Mouse (Mus musculus) heart, adult 2 months (tissue): Measurements from ENCODE around the gene Timm13. TPM values are rescaled to one million over a fixed set of nuclear protein-coding genes. Genes with fewer than 3 reads are reported as not detected.

Experiments used
- DNase-seq, 2 experiments: peaks; one replicate each; pipeline ENCODE4 v3.0.0; 2021
- H3K27ac ChIP-seq: fragments of 200-600 bp; 2 replicates; pipeline ENCODE4 v1.8.1; 2022
- H3K27me3 ChIP-seq: fragments of 200-500 bp; 2 replicates; pipeline ENCODE4 v1.6.1; 2012; ENCODE audit warnings: mild to moderate bottlenecking, low read length, inconsistent platforms, mixed read lengths; ENCODE audit not compliant: control insufficient read depth, insufficient read depth
- H3K36me3 ChIP-seq: fragments of 200-500 bp; 2 replicates; pipeline ENCODE4 v1.6.1; 2012; ENCODE audit warnings: low read length, inconsistent platforms; ENCODE audit not compliant: control insufficient read depth, insufficient read depth
- H3K4me1 ChIP-seq: fragments of 200-500 bp; 2 replicates; pipeline ENCODE4 v1.6.1; 2011; ENCODE audit warnings: low read length; ENCODE audit not compliant: control insufficient read depth, insufficient read depth
- H3K4me3 ChIP-seq: fragments of 200-600 bp; 2 replicates; pipeline ENCODE4 v1.8.1; 2022
- H3K79me2 ChIP-seq: fragments of 200-500 bp; replicated peaks from 2 replicates; pipeline ENCODE4 v1.6.1; 2012; ENCODE audit warnings: mild to moderate bottlenecking, inconsistent platforms, low read length, moderate library complexity, mixed read lengths; ENCODE audit not compliant: control insufficient read depth, insufficient read depth
- H3K9ac ChIP-seq: fragments of 200-500 bp; 2 replicates; pipeline ENCODE4 v1.6.1; 2012; ENCODE audit warnings: low read depth, mild to moderate bottlenecking, control low read depth, inconsistent platforms, low read length, mixed read lengths
- CTCF ChIP-seq: fragments of 200-600 bp; IDR thresholded peaks from 2 replicates; pipeline ENCODE4 v1.8.1; 2022; ENCODE audit warnings: antibody characterized with exemption, mild to moderate bottlenecking, moderate library complexity
- EP300 ChIP-seq: fragments of 200-500 bp; IDR thresholded peaks from 2 replicates; pipeline ENCODE4 v1.6.1; 2011; ENCODE audit warnings: low read depth, low read length, control low read depth; ENCODE audit not compliant: insufficient read depth
- POLR2A ChIP-seq: fragments of 200-500 bp; IDR thresholded peaks from 2 replicates; pipeline ENCODE4 v1.6.1; 2011; ENCODE audit warnings: mild to moderate bottlenecking, low read depth, low read length, control low read depth; ENCODE audit not compliant: insufficient read depth
- WGBS: fragments of 180-500 bp; shearing (Covaris S2); methylation state at CpG from one replicate; pipeline ENCODE4 v1.1.7; 2018; 5-methylcytosine and 5-hydroxymethylcytosine counted together
- intact Hi-C: fragments of 180-260 bp; cut with DNase I; formaldehyde crosslinking; loops from one replicate; pipeline ENCODE4 v1.15.1; 2025
- polyA plus RNA-seq: library from polyadenylated mRNA; depleted of rRNA; stranded (reverse); fragments of >200 nt; gene quantifications from 2 replicates; pipeline ENCODE4 v1.2.3, GENCODE M21; 2012; rRNA removed
- total RNA-seq, 2 experiments: library from RNA; stranded (reverse); gene quantifications; 2 replicates each; pipeline ENCODE4 v1.2.3; 2021

Timm13 gene
- total and polyA plus RNA-seq, 3 experiments = 126 to 188 (median 133) TPM

DNA sequence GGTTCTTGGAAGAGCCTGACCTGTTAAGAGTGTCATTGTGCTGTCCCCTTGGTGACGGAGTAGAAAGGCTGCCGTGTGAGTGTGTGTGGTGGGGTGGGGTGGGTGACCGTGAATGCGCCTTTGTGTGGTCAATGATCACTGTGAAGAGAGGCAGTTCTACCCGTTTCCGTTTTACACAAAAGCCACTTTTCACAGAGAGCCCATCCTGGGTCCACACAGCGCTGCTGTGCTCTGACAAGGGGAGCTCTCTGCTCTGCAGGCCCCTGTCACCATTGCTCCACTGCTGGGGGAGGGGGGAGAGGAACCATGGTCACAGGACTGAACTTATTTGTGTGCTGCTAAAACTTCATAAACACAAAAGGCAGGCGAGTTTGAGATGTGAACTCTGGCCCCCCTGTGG is 43.4 kb downstream of the Timm13 start:
- Histone ChIP-seq H3K79me2 (peaks cover 1% of the 10 kb centered on the region; the same call in 1 of the 2 replicates), H3K36me3 (no peaks in the 10 kb centered on the region), H3K9ac (no peak overlapping the region), H3K4me3 (no peak overlapping the region), H3K27ac (no peak overlapping the region), H3K4me1 (peaks cover 6% of the 10 kb centered on the region), H3K27me3 (no peaks in the 10 kb centered on the region)
- intact Hi-C loops = no loop called here
- WGBS = 81% methylated on average over 8 of the region's 8 CpGs
- DNase-seq = no peak
- TF ChIP-seq CTCF (no peak), POLR2A (no peak), EP300 (no peak)

DNA sequence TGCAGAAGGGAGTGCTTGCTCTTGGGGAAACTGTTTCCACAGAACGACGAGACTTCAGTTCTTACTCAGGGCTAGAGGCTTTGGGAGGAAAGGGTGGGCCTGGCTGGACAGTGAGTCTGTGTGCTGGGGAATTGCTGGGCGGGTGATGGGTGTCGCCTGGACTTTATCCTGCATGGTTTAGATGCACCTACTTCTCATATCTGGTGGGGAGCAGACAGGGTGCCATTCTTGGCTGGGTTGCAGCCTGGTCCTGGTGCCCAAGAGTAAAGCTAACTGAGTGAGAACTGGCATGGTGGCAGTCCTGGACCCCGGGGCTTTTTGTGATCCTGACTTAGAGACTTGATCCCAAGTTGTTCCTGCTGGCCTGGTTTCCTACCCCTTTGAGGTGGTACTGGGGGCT is 43.9 kb downstream of the Timm13 start:
- intact Hi-C loops = no loop called here
- H3K4me3 ChIP-seq = no peak overlapping the region
- H3K4me1 ChIP-seq = peaks cover 6% of the 10 kb centered on the region
- H3K79me2 ChIP-seq = peaks cover 1% of the 10 kb centered on the region; the same call in 1 of the 2 replicates
- no peaks in the 10 kb centered on the region for H3K27me3 ChIP-seq
- no peak overlapping the region for H3K27ac ChIP-seq
- TF ChIP-seq POLR2A = no peak
- no peaks in the 10 kb centered on the region for H3K36me3 ChIP-seq
- WGBS = 79% methylated on average over 5 of the region's 5 CpGs
- no peak overlapping the region for H3K9ac ChIP-seq
- no peak for DNase-seq

DNA sequence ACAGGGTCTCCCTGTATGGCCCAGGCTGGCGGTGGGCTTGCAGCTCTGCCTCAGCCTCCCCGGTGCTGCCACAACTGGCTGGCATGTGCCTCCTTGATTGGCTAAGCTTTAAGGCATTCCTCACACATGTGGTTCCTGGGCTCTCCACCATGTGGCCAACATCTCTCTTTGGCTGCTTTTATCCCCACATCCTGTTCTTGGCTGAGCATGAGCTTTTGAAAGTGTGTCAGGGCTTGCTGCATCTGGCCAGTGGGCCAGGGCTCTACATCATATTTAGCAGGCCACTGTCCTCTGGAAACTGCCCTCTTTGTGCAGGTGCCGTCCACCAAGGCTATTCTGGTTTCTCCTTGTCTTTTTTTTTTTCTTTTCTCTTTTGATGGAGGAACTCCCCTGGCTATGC is 44.5 kb downstream of the Timm13 start:
- peaks cover 1% of the 10 kb centered on the region; the same call in 1 of the 2 replicates for H3K79me2 ChIP-seq
- TF ChIP-seq EP300 = 0 out of 2 replicates have a peak, but pooled peaks have one; percentile 16
- peak; percentile 22; the same call in 1 of the 2 replicates for TF ChIP-seq CTCF
- TF ChIP-seq POLR2A = no peak
- H3K27me3 ChIP-seq = no peaks in the 10 kb centered on the region
- no peaks in the 10 kb centered on the region for H3K36me3 ChIP-seq
- 46% methylated on average over 3 of the region's 3 CpGs for WGBS
- no peak overlapping the region for H3K4me3 ChIP-seq
- intact Hi-C loops = no loop called here
- H3K27ac ChIP-seq = no peak overlapping the region
- DNase-seq = peak in 1 of 2 experiments; percentile 44
- peaks cover 6% of the 10 kb centered on the region for H3K4me1 ChIP-seq
- H3K9ac ChIP-seq = no peak overlapping the region

DNA sequence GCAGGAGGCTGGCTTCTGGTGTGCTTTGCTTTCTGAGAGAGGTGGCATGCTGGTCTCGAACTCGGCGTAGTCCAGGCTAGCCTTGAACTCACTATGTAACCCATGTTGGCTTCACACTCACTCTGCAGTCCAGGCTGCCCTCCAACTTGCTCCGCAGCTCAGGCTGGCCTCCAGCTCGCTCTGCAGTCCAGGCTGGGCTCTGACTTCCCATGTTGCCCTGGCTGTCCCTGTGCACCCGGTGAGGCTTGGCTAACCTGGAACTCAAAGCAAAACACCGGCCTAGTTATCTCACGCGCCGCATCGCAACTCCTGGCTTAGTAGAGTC is 45.1 kb downstream of the Timm13 start:
- H3K4me1 ChIP-seq = peaks cover 6% of the 10 kb centered on the region
- H3K27me3 ChIP-seq = no peaks in the 10 kb centered on the region
- H3K9ac ChIP-seq = peak overlapping the region; percentile 70
- intact Hi-C loops = loop anchor here (2.0 kb wide), 1 partner anchor 31 kb away; no protein-coding TSS in a partner anchor
- peaks cover 1% of the 10 kb centered on the region; the same call in 1 of the 2 replicates for H3K79me2 ChIP-seq
- no peaks in the 10 kb centered on the region for H3K36me3 ChIP-seq
- 16% methylated on average over 11 of the region's 11 CpGs for WGBS
- H3K4me3 ChIP-seq = peak overlapping the region; percentile 83
- TF ChIP-seq CTCF (no peak), EP300 (no peak), POLR2A (no peak)
- DNase-seq = peak in 1 of 2 experiments; percentile 21
- H3K27ac ChIP-seq = peak overlapping the region; percentile 70

DNA sequence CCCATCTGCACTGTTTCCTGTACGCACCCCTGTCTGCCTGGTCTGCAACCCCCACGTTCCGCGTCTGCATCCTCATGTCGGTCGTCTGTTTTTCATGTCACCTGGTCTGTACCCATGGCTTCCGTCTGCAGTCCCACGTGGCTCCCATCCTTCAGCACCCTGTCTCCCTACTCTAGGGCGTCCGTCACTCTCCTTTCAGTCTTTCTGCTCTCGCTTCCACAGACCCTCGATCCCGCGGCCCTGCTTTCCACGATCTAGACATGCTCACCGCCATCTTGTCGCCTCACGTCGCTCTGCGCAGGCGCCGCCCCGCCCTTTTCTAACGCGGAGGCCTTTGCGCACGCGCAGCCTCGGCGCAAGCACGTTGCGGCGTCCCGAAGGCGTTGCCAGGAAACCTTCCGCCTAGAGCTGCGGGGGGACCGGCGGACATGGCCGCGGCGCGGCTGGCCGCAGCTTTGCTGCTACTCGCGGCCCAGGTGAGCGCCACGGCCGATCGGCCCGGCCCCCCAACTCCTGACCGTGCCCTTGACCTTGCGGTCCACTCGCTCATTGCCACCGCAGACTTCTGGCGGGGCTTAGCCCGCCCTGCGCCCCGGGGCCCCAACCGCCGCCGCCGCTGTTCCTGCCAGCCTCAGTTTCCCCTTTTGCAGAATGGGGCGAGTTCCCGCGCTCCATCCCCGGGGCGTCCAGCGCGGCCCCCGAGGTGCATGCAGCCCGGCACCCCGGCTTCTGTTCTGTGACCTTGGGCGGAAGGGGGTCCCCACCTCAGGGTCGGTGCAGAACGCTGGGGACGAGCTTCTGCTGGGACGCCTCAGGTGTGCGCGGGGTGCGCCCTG is 45.6 kb downstream of the Timm13 start, which contains the start of the genes Lsm7 and Sppl2b:
TSS of gene Lsm7 (minus strand) at position 297 of the 836 bp plus-strand sequence.
TSS of gene Sppl2b (plus strand) at position 363 of the 836 bp plus-strand sequence.
- DNase-seq = peak; percentile 98 to 99
- TF ChIP-seq POLR2A (peak; percentile 91), EP300 (peak; percentile 66; the same call in 1 of the 2 replicates), CTCF (no peak)
- Histone ChIP-seq H3K4me3 (peak within 1 kb of the TSS; percentile 83), H3K4me1 (peaks cover 6% of the 10 kb centered on the region), H3K9ac (peak within 1 kb of the TSS; percentile 70), H3K79me2 (peaks cover 1% of the 10 kb centered on the region; the same call in 1 of the 2 replicates), H3K36me3 (no peaks in the 10 kb centered on the region), H3K27ac (peak within 1 kb of the TSS; percentile 70), H3K27me3 (no peaks in the 10 kb centered on the region)
- under 1% methylated on average over 81 of the region's 81 CpGs for WGBS
- intact Hi-C loops = loop anchor here (2.0 kb wide), 1 partner anchor 30 kb away; no protein-coding TSS in a partner anchor

Other genes starting within 250 kb of the Timm13 start
- gene Btbd2, start 243.9 kb downstream of the Timm13 start, total RNA-seq = 10 to 100 TPM; 43.7 to 44.2 TPM
- gene Btbd2, start 243.9 kb downstream of the Timm13 start, polyA plus RNA-seq = 57.3 and 60.1 TPM in 2 replicates
- gene Mknk2, start 222.9 kb downstream of the Timm13 start, total RNA-seq = 100 to 1,000 TPM; 176 to 229 TPM
- gene Mknk2, start 222.9 kb downstream of the Timm13 start, polyA plus RNA-seq = 199 and 208 TPM in 2 replicates
- 1 to 10 TPM; 7.4 to 7.6 TPM for gene Mob3a, start 199.0 kb downstream of the Timm13 start, total RNA-seq
- 11.7 and 13.6 TPM in 2 replicates for gene Mob3a, start 199.0 kb downstream of the Timm13 start, polyA plus RNA-seq
- 1 to 10 TPM; 3.4 to 3.8 TPM for gene Izumo4, start 198.8 kb downstream of the Timm13 start, total RNA-seq
- 13.3 and 15.6 TPM in 2 replicates for gene Izumo4, start 198.8 kb downstream of the Timm13 start, polyA plus RNA-seq
- gene Ap3d1, start 158.7 kb downstream of the Timm13 start, total RNA-seq = 10 to 100 TPM; 40.2 to 42.6 TPM
- 52.9 and 66.5 TPM in 2 replicates for gene Ap3d1, start 158.7 kb downstream of the Timm13 start, polyA plus RNA-seq
- 10 to 100 TPM; 18.8 to 19.6 TPM for gene Dot1l, start 145.8 kb downstream of the Timm13 start, total RNA-seq
- gene Dot1l, start 145.8 kb downstream of the Timm13 start, polyA plus RNA-seq = 35.0 and 39.6 TPM in 2 replicates
- gene Sf3a2, start 102.8 kb downstream of the Timm13 start, total RNA-seq = 10 to 100 TPM; 27.3 to 30.4 TPM
- 18.4 and 19.7 TPM in 2 replicates for gene Sf3a2, start 102.8 kb downstream of the Timm13 start, polyA plus RNA-seq
- gene Plekhj1, start 102.3 kb downstream of the Timm13 start, total RNA-seq = 10 to 100 TPM; 29.7 to 33.0 TPM
- 28.9 and 33.2 TPM in 2 replicates for gene Plekhj1, start 102.3 kb downstream of the Timm13 start, polyA plus RNA-seq
- under 1 TPM; 0.18 TPM for gene Amh, start 95.7 kb downstream of the Timm13 start, total RNA-seq
- gene Amh, start 95.7 kb downstream of the Timm13 start, polyA plus RNA-seq = 0.15 and 0.25 TPM in 2 replicates
- gene Jsrp1, start 87.5 kb downstream of the Timm13 start, total RNA-seq = 1 to 10 TPM in 1 of 2 experiments, under 1 TPM in 1; 0.25 to 1.1 TPM
- 0.21 and 0.56 TPM in 2 replicates for gene Jsrp1, start 87.5 kb downstream of the Timm13 start, polyA plus RNA-seq
- 100 to 1,000 TPM; 850 to 914 TPM for gene Oaz1, start 74.3 kb downstream of the Timm13 start, total RNA-seq
- gene Oaz1, start 74.3 kb downstream of the Timm13 start, polyA plus RNA-seq = 1,001 and 1,201 TPM in 2 replicates
- gene Lingo3, start 56.9 kb downstream of the Timm13 start, total RNA-seq = 10 to 100 TPM; 10.7 to 15.8 TPM
- 12.0 and 15.1 TPM in 2 replicates for gene Lingo3, start 56.9 kb downstream of the Timm13 start, polyA plus RNA-seq
- 10 to 100 TPM; 19.4 to 23.2 TPM for gene Lsm7, start 45.8 kb downstream of the Timm13 start, total RNA-seq
- 74.9 and 79.9 TPM in 2 replicates for gene Lsm7, start 45.8 kb downstream of the Timm13 start, polyA plus RNA-seq
- gene Sppl2b, start 45.7 kb downstream of the Timm13 start, total RNA-seq = 10 to 100 TPM; 15.4 to 16.8 TPM
- gene Sppl2b, start 45.7 kb downstream of the Timm13 start, polyA plus RNA-seq = 51.4 and 74.2 TPM in 2 replicates
- not detected for gene Tmprss9, start 29.1 kb downstream of the Timm13 start, total RNA-seq
- 0.02 TPM in 1 of 2 replicates, not detected in the other for gene Tmprss9, start 29.1 kb downstream of the Timm13 start, polyA plus RNA-seq
- gene Lmnb2, start 17.3 kb upstream of the Timm13 start, total RNA-seq = 1 to 10 TPM; 3.6 to 5.4 TPM
- gene Lmnb2, start 17.3 kb upstream of the Timm13 start, polyA plus RNA-seq = 5.4 and 7.4 TPM in 2 replicates
- 10 to 100 TPM; 10.9 to 13.9 TPM for gene Gadd45b, start 29.1 kb upstream of the Timm13 start, total RNA-seq
- 10.0 and 10.1 TPM in 2 replicates for gene Gadd45b, start 29.1 kb upstream of the Timm13 start, polyA plus RNA-seq
- under 1 TPM; 0.50 to 0.63 TPM for gene Gng7, start 114.0 kb upstream of the Timm13 start, total RNA-seq
- gene Gng7, start 114.0 kb upstream of the Timm13 start, polyA plus RNA-seq = 0.68 and 1.1 TPM in 2 replicates
- gene Diras1, start 124.7 kb upstream of the Timm13 start, total RNA-seq = not detected
- 0.04 and 0.06 TPM in 2 replicates for gene Diras1, start 124.7 kb upstream of the Timm13 start, polyA plus RNA-seq
- 10 to 100 TPM; 13.9 to 14.4 TPM for gene Slc39a3, start 136.5 kb upstream of the Timm13 start, total RNA-seq
- 20.5 and 21.9 TPM in 2 replicates for gene Slc39a3, start 136.5 kb upstream of the Timm13 start, polyA plus RNA-seq
- gene Sgta, start 159.2 kb upstream of the Timm13 start, total RNA-seq = 10 to 100 TPM; 84.5 to 90.1 TPM
- gene Sgta, start 159.2 kb upstream of the Timm13 start, polyA plus RNA-seq = 158 and 161 TPM in 2 replicates
- gene Thop1, start 169.1 kb upstream of the Timm13 start, total RNA-seq = 10 to 100 TPM; 11.3 to 15.5 TPM
- gene Thop1, start 169.1 kb upstream of the Timm13 start, polyA plus RNA-seq = 15.2 and 17.0 TPM in 2 replicates
- gene Creb3l3, start 197.9 kb upstream of the Timm13 start, total RNA-seq = under 1 TPM; 0.36 to 0.70 TPM
- gene Creb3l3, start 197.9 kb upstream of the Timm13 start, polyA plus RNA-seq = 0.06 and 0.15 TPM in 2 replicates
- gene Map2k2, start 204.9 kb upstream of the Timm13 start, total RNA-seq = 100 to 1,000 TPM; 115 to 123 TPM
- 89.3 and 116 TPM in 2 replicates for gene Map2k2, start 204.9 kb upstream of the Timm13 start, polyA plus RNA-seq
- gene Zbtb7a, start 234.3 kb upstream of the Timm13 start, total RNA-seq = 10 to 100 TPM; 35.2 to 41.4 TPM
- gene Zbtb7a, start 234.3 kb upstream of the Timm13 start, polyA plus RNA-seq = 16.1 and 20.6 TPM in 2 replicates